Mouse (Mus musculus) heart, adult 2 months (tissue): Measurements from ENCODE around the gene Myof.

ENCODE experiments used
- CTCF ChIP-seq: fragments of 200-600 bp; IDR thresholded peaks from 2 replicates; pipeline ENCODE4 v1.8.1; 2022; ENCODE audit warnings: antibody characterized with exemption, mild to moderate bottlenecking, moderate library complexity
- EP300 ChIP-seq: fragments of 200-500 bp; IDR thresholded peaks from 2 replicates; pipeline ENCODE4 v1.6.1; 2011; ENCODE audit warnings: low read depth, low read length, control low read depth; ENCODE audit not compliant: insufficient read depth

- TF ChIP-seq CTCF (no peak), EP300 (no peak)
Observed at GRCm38 (mm10) chr19:38026211-38026624, 17.2 kb downstream of the Myof start.
